Comparison of ENCODE assay signal across 17 mouse cellular contexts in the genomic region with DNA sequence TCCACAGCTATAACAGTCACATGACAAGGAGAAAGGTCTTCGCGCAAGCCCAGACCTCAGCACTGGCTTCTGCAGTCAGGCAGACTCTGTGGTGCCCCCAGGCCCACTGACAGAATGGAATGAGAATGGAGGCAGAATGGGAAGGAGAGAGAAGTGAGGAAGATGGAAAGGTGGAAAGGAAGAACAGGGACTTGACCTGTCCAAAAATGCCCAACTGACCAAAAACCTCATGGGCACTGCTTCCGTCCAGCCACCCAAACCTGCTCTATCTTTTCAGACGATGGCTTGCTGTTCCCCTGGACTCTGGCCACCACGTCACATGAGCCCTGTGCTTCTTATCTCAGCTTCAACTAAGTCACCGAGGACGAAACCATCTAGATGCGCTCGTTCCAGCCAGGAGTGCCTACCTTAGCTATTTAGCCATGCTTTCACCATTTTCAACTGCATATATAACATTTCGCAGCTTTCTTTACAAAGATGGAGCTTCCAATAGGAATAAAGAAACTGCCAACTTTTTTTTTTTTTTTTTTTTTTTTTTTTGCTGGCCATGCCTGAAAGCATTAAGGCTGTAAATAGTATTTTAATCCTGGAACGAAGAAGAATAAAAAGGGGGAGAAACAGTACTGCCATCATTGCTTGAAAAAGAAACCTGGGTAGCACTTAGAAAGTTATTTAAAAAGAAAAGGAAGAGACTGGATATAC. TPM values are rescaled to one million over a fixed set of nuclear protein-coding genes. Genes with fewer than 3 reads are reported as not detected.
DNase-seq lines count a peak whose midpoint lies in the region; ATAC-seq and TF ChIP-seq lines count a peak whose summit lies in the region.
"Had no signal": no experiment of that assay in that cellular context is flagged by ENCODE, and none has a peak within 500 bp of the region (broad histone marks: within the 10 kb centered on the region; RNA-seq: fewer than 3 reads in every experiment).

No protein-coding gene starts in this region.

- no peaks in the 10 kb centered on the region for H3K9me3 ChIP-seq in heart, embryonic 14.5 days (ENCODE audit: control insufficient read depth, low read length)
- no peaks in the 10 kb centered on the region for H3K9me3 ChIP-seq in lung, embryonic 16.5 days (ENCODE audit: control insufficient read depth, low read length)
- H3K9me3 ChIP-seq in intestine, embryonic 16.5 days (ENCODE audit: control insufficient read depth, low read length), result no peaks in the 10 kb centered on the region
- no peaks in the 10 kb centered on the region for H3K9me3 ChIP-seq in stomach, postnatal 0 days (ENCODE audit: control insufficient read depth, low read length)
- H3K9me3 ChIP-seq: embryonic facial prominence, embryonic 15.5 days; forebrain, embryonic 13.5 days had no signal

- H3K9ac ChIP-seq in heart, embryonic 14.5 days (ENCODE audit: low read length), result no peak overlapping the region
- no peak overlapping the region for H3K9ac ChIP-seq in lung, embryonic 16.5 days (ENCODE audit: low read length)
- peak overlapping the region; percentile 93; the same call in 1 of the 2 replicates for H3K9ac ChIP-seq in intestine, embryonic 16.5 days (ENCODE audit: low read depth, low read length)
- H3K9ac ChIP-seq in stomach, postnatal 0 days (ENCODE audit: low read length), result no peak overlapping the region
- H3K9ac ChIP-seq: embryonic facial prominence, embryonic 15.5 days had no signal

- peaks cover 54% of the 10 kb centered on the region for H3K36me3 ChIP-seq in heart, embryonic 14.5 days (ENCODE audit: control insufficient read depth, insufficient read depth, low read length)
- peaks cover 35% of the 10 kb centered on the region for H3K36me3 ChIP-seq in lung, embryonic 16.5 days (ENCODE audit: control insufficient read depth, insufficient read depth, low read length)
- H3K36me3 ChIP-seq in intestine, embryonic 16.5 days (ENCODE audit: control insufficient read depth, insufficient read depth, low read length), result peaks cover 19% of the 10 kb centered on the region
- H3K36me3 ChIP-seq in stomach, postnatal 0 days (ENCODE audit: control insufficient read depth, insufficient read depth, low read length), result peaks cover 27% of the 10 kb centered on the region

- no peaks in the 10 kb centered on the region for H3K27me3 ChIP-seq in heart, embryonic 14.5 days (ENCODE audit: control insufficient read depth, insufficient read depth, low read length)
- no peaks in the 10 kb centered on the region for H3K27me3 ChIP-seq in lung, embryonic 16.5 days (ENCODE audit: control insufficient read depth, insufficient read depth, low read depth, low read length)
- H3K27me3 ChIP-seq in intestine, embryonic 16.5 days (replicated peaks; ENCODE audit: control insufficient read depth, insufficient read depth, low read length), result no peaks in the 10 kb centered on the region
- H3K27me3 ChIP-seq in stomach, postnatal 0 days (ENCODE audit: control insufficient read depth, insufficient read depth, low read length), result no peaks in the 10 kb centered on the region
- H3K27me3 ChIP-seq: forebrain, embryonic 13.5 days; Patski had no signal

- DNase-seq in heart, postnatal 36 days, result no peak
- DNase-seq in lung, postnatal 4 days, result no peak
- peak; percentile 32 for DNase-seq in stomach, postnatal 0 days (ENCODE audit: low spot score)
- no peak for DNase-seq in ovary, postnatal 14 days (ENCODE audit: low spot score)
- DNase-seq in cerebellum, postnatal 36 days, result no peak
- DNase-seq: cerebellum, postnatal 14 days; gastrocnemius, postnatal 14 days; lung, postnatal 14 days; midbrain, embryonic 14.5 days; right cerebral cortex, adult 18-20 months; thymus, postnatal 14 days had no signal

- H3K4me1 ChIP-seq in heart, embryonic 14.5 days (ENCODE audit: control insufficient read depth in 2 of 2, insufficient read depth in 2 of 2, low read length in 2 of 2), result peaks cover 14 to 25% of the 10 kb centered on the region in 2 experiments
- peaks cover 27% of the 10 kb centered on the region for H3K4me1 ChIP-seq in lung, embryonic 16.5 days (replicated peaks; ENCODE audit: control insufficient read depth, insufficient read depth, low read length)
- H3K4me1 ChIP-seq in intestine, embryonic 16.5 days (ENCODE audit: control insufficient read depth, insufficient read depth, low read length), result peaks cover 20% of the 10 kb centered on the region
- H3K4me1 ChIP-seq in stomach, postnatal 0 days (replicated peaks; ENCODE audit: control insufficient read depth, insufficient read depth), result peaks cover 6% of the 10 kb centered on the region

- no peak for TF ChIP-seq CTCF in stomach, postnatal 0 days (IDR thresholded peaks at IDR 0.05; ENCODE audit: low read depth)

- no peak overlapping the region for H3K27ac ChIP-seq in heart, embryonic 14.5 days (replicated peaks in 1 of 2; ENCODE audit: control insufficient read depth in 1 of 2, insufficient read depth in 1 of 2, low read depth in 2 of 2, low read length in 2 of 2)
- no peak overlapping the region for H3K27ac ChIP-seq in lung, embryonic 16.5 days (ENCODE audit: low read length)
- H3K27ac ChIP-seq in intestine, embryonic 16.5 days (ENCODE audit: low read length), result peak overlapping the region; percentile 7; the same call in 1 of the 2 replicates
- no peak overlapping the region for H3K27ac ChIP-seq in stomach, postnatal 0 days (replicated peaks)
- H3K27ac ChIP-seq: embryonic facial prominence, embryonic 15.5 days; forebrain, embryonic 13.5 days had no signal

- H3K4me2 ChIP-seq in heart, embryonic 14.5 days (ENCODE audit: low read length), result peak overlapping the region; percentile 84
- peak overlapping the region; percentile 95; the same call in 1 of the 2 replicates for H3K4me2 ChIP-seq in lung, embryonic 16.5 days (ENCODE audit: low read depth, low read length)
- H3K4me2 ChIP-seq in intestine, embryonic 16.5 days (ENCODE audit: low read depth, low read length), result peak overlapping the region; percentile 95
- no peak overlapping the region for H3K4me2 ChIP-seq in stomach, postnatal 0 days (replicated peaks; ENCODE audit: low read depth)

- H3K4me3 ChIP-seq in heart, embryonic 14.5 days (ENCODE audit: control insufficient read depth in 1 of 2, insufficient read depth in 1 of 2, low read depth in 1 of 2, low read length in 2 of 2), result no peak overlapping the region
- no peak overlapping the region for H3K4me3 ChIP-seq in lung, embryonic 16.5 days (ENCODE audit: low read length)
- H3K4me3 ChIP-seq in intestine, embryonic 16.5 days (ENCODE audit: low read length), result peak overlapping the region; percentile 22; the same call in 1 of the 2 replicates
- H3K4me3 ChIP-seq in stomach, postnatal 0 days (ENCODE audit: low read depth, low read length), result no peak overlapping the region

- TF ChIP-seq EP300 in stomach, postnatal 0 days (optimal IDR thresholded peaks at IDR 0.05), result no peak

- 57% methylated on average over 11 of the region's 11 CpGs for WGBS in heart, embryonic 14.5 days
- WGBS in lung, embryonic 16.5 days, result 76% methylated on average over 11 of the region's 11 CpGs
- 76% methylated on average over 11 of the region's 11 CpGs for WGBS in intestine, embryonic 16.5 days
- 80% methylated on average over 11 of the region's 11 CpGs for WGBS in stomach, postnatal 0 days

- no peak for ATAC-seq in heart, embryonic 14.5 days (ENCODE audit: insufficient number of reproducible peaks, insufficient read depth, low FRiP score, low read depth)
- no peak for ATAC-seq in lung, embryonic 16.5 days (ENCODE audit: low read depth)
- no peak for ATAC-seq in intestine, embryonic 16.5 days
- no peak for ATAC-seq in stomach, postnatal 0 days (ENCODE audit: low FRiP score, low TSS enrichment)
- ATAC-seq: forebrain, embryonic 13.5 days; Patski had no signal

- intact Hi-C loops in heart, postnatal 36 days (cut with DNase I), result loop anchor here (5.0 to 10.0 kb wide), 3 partner anchors 189 to 321 kb away; a partner anchor contains a TSS

RNA-seq across cellular contexts. Expression of a gene that starts 2.6 kb away (rescaled TPM):
- 26.3 and 31.0 TPM in 2 replicates for polyA plus RNA-seq in heart, embryonic 14.5 days (2014; fragmentation: Nextera tagmentation; extraction: Ambion mirVana)
- total RNA-seq in heart, postnatal 36 days (2021), result 10 to 100 TPM; 58.9 to 60.7 TPM
- polyA plus RNA-seq in lung, embryonic 16.5 days (2015; fragmentation: Nextera tagmentation; extraction: Ambion mirVana), result 41.7 and 46.2 TPM in 2 replicates
- polyA plus RNA-seq in intestine, embryonic 16.5 days (2015; fragmentation: Nextera tagmentation; extraction: Ambion mirVana), result 39.1 and 42.8 TPM in 2 replicates
- 13.9 and 18.5 TPM in 2 replicates for polyA plus RNA-seq in stomach, postnatal 0 days (2015; fragmentation: Nextera tagmentation; extraction: Ambion mirVana)
